Mouse (Mus musculus): Measurements from ENCODE around the gene Ano5.

Gene Ano5

GRCm38 (mm10) chr7:51628349-51628748 lies 117.5 kb downstream of the Ano5 start:
- no peak for DNase-seq (ENCODE audit: inconsistent age in 2 of 2, low spot score in 1 of 2)

GRCm38 (mm10) chr7:51629206-51629605 lies 118.4 kb downstream of the Ano5 start:
- DNase-seq (ENCODE audit: inconsistent age in 2 of 2, low spot score in 1 of 2): no peak

- no peak for DNase-seq (ENCODE audit: inconsistent age in 2 of 2, low spot score in 1 of 2)
Observed at GRCm38 (mm10) chr7:51631171-51631570, 120.3 kb downstream of the Ano5 start.

- no peak for DNase-seq (ENCODE audit: inconsistent age in 2 of 2, low spot score in 1 of 2)
Observed at GRCm38 (mm10) chr7:51632543-51633229, 121.9 kb downstream of the Ano5 start.

DNA sequence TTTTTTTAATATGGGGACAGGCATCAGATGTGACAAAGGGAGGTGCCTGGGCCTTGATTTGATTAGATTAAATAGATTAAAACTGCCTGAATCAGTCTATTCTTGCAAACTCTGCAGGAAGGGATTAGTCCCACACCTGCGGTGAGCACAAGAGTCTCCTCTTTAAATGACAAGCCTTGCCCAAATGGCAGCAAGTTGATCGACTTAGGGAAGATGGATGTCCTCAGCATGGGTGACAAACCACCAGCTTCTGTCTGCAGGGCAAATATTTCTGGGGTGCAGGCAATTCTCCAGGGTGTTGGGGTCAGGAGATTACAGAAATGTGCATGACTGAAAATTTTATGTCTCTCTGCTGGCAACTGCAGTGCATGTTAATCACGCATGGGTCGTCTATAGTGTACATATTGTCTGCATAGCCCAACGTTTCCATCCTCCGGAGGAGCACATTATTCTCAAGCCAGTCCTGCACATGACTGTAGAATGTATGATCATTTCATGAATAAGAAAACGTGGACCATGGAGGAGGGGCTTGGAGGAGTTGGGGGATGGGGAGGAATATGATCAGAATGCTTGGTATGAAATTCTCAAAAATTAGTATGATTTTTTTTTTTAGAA lies 122.5 kb downstream of the Ano5 start:
- no peak for DNase-seq (ENCODE audit: inconsistent age in 2 of 2, low spot score in 1 of 2)

Measured in adrenal gland, adult (tissue).